Mouse (Mus musculus) heart, embryonic 13.5 days (tissue): ENCODE measurements around the gene Scaf1. TPM values are rescaled to one million over a fixed set of nuclear protein-coding genes. Genes with fewer than 3 reads are reported as not detected.

Source experiments
- ATAC-seq: fragments of 200-750 bp; cut with Nextera tagmentation; 2 replicates; pipeline ENCODE4 v1.8.0; 2017; ENCODE audit warnings: moderate TSS enrichment; ENCODE audit not compliant: insufficient number of reproducible peaks, low FRiP score, low TSS enrichment; ENCODE audit errors: extremely low read depth
- H3K27ac ChIP-seq: fragments of 300-500 bp; sonication (generic); replicated peaks from 2 replicates; pipeline ENCODE4 v1.5.1; 2015; ENCODE audit warnings: moderate library complexity, mild to moderate bottlenecking, inconsistent platforms
- H3K27me3 ChIP-seq: fragments of 300-500 bp; sonication (generic); replicated peaks from 2 replicates; pipeline ENCODE4 v1.6.1; 2015; ENCODE audit warnings: mild to moderate bottlenecking, inconsistent platforms
- H3K36me3 ChIP-seq: fragments of 300-500 bp; sonication (generic); 2 replicates; pipeline ENCODE4 v1.6.1; 2015; ENCODE audit warnings: mild to moderate bottlenecking, inconsistent platforms
- H3K4me1 ChIP-seq: fragments of 300-500 bp; sonication (generic); 2 replicates; pipeline ENCODE4 v1.6.1; 2015; ENCODE audit warnings: inconsistent platforms
- H3K4me2 ChIP-seq: fragments of 300-500 bp; sonication (generic); 2 replicates; pipeline ENCODE4 v1.6.1; 2015; ENCODE audit warnings: inconsistent platforms, mild to moderate bottlenecking, moderate library complexity
- H3K4me3 ChIP-seq: fragments of 300-500 bp; sonication (generic); 2 replicates; pipeline ENCODE4 v1.5.1; 2015; ENCODE audit warnings: moderate library complexity, mild to moderate bottlenecking, inconsistent platforms
- H3K9ac ChIP-seq: fragments of 300-500 bp; sonication (generic); 2 replicates; pipeline ENCODE4 v1.6.1; 2015; ENCODE audit warnings: inconsistent platforms, mild to moderate bottlenecking, moderate library complexity
- H3K9me3 ChIP-seq: fragments of 300-500 bp; sonication (generic); 2 replicates; pipeline ENCODE4 v1.6.1; 2016; ENCODE audit warnings: inconsistent platforms
- WGBS: fragments of 180-500 bp; shearing (Covaris S2); methylation state at CpG from one replicate; pipeline ENCODE4 v1.1.7; 2015; ENCODE audit warnings: mixed read lengths; 5-methylcytosine and 5-hydroxymethylcytosine counted together
- polyA plus RNA-seq: library from polyadenylated mRNA; unstranded; fragments of >200 nt; fragmentation: Nextera tagmentation; extraction: Ambion mirVana; gene quantifications from 2 replicates; pipeline ENCODE4 v1.2.1, GENCODE M21; 2015

The Scaf1 gene
- polyA plus RNA-seq, 1 experiment from 2014 or later, result 27.1 TPM

DNA sequence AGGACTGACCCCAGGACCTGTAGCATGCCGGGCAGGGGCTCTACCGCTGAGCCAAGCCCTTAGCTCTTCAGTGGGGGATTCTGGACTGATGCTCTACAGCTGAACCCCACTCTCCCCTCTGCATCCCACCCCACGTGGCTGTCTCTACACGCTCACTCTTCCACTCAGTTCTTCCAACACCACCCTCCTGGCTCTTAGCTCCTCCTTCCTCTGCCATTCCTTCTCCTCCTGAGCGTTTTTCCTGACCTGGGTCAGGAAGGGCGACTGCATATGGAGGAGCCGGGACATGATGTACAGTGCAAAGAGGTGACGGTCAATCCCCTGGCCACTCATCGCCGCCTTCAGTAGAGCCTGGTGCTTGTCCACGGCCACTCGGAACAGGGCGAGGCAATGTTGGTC is 55.7 kb downstream of the Scaf1 start:
- no peaks in the 10 kb centered on the region for H3K27me3 ChIP-seq
- H3K4me2 ChIP-seq, result no peak overlapping the region
- no peaks in the 10 kb centered on the region for H3K4me1 ChIP-seq
- H3K4me3 ChIP-seq, result no peak overlapping the region
- no peaks in the 10 kb centered on the region for H3K9me3 ChIP-seq
- peaks cover 43% of the 10 kb centered on the region for H3K36me3 ChIP-seq
- 80% methylated on average over 13 of the region's 13 CpGs for WGBS
- ATAC-seq, result no peak
- no peak overlapping the region for H3K27ac ChIP-seq
- H3K9ac ChIP-seq, result no peak overlapping the region

DNA sequence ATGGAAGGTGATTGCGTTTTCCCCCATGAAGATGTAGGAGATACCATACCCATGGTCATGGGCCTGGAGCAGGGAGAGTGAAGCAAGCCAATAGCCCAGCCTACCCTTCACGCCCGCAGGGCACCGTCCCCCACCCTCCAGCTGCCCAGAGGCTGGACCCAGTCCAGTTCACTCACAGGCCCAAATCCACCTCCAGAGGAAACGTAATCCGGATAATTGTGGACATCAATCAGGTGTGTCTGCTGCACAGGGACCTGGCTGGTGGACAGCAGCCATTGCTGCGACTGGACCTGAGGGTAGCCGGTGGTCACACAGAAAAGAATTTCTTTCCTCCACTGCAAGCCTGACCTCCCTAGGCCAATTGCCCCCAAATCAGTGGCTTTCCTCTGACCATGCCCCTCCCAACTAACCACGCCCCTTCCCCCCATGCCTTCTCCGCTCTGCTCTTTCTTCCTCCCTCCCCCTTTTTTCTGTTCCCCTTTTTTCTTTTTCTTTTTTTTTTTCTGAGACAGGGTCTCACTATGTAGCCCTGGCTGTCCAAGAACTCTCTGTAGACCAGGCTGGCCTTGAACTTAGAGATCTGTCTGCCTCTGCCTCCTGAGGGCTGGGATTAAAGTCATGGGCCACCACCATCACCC is 56.2 kb downstream of the Scaf1 start:
- H3K4me2 ChIP-seq, result no peak overlapping the region
- H3K9ac ChIP-seq, result no peak overlapping the region
- 86% methylated on average over 10 of the region's 10 CpGs for WGBS
- no peaks in the 10 kb centered on the region for H3K4me1 ChIP-seq
- H3K27ac ChIP-seq, result no peak overlapping the region
- peaks cover 41% of the 10 kb centered on the region for H3K36me3 ChIP-seq
- no peaks in the 10 kb centered on the region for H3K9me3 ChIP-seq
- no peak overlapping the region for H3K4me3 ChIP-seq
- no peaks in the 10 kb centered on the region for H3K27me3 ChIP-seq
- ATAC-seq, result no peak

DNA sequence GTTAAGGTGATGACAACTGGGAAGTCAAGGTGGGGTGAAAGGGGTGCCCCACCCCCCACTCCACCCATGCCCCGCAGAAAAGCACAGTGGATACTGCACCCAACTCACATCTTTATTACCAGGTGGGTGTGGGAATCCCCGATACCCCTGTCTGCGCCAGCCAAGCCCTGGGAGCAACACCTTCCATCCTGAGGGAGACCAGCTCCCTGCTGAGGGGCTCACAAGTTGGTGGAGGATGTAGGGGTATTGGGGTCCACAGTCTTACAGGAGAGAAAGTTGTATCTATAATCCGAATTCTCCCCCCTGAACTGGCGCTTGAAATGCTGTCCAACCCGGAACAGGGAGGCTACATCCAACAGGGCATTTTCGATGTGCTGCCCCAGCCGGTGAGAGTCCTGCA is 56.9 kb downstream of the Scaf1 start:
- no peaks in the 10 kb centered on the region for H3K4me1 ChIP-seq
- H3K4me3 ChIP-seq, result no peak overlapping the region

DNA sequence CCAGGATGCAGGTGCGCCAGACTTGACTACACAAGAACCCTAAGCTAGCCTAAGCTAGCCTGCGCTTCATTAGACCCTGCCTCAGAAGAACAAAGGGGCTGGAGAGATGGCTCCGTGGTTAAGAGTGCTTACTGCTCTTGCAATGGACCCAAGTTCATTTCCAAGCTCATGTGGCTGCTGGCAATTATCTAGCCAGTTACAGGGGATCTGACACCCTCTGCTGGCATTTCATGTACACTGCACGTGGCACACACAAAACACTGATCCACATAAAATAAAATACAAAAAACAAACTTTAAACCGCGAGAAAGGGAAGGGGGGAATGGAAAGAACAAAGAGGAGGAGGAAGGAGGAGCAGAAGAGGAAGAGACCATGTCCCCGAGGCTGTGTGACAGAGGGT is 58.0 kb downstream of the Scaf1 start:
- peaks cover 31% of the 10 kb centered on the region; the same call in 1 of the 2 replicates for H3K36me3 ChIP-seq
- H3K9ac ChIP-seq, result no peak overlapping the region; the same call in 1 of the 2 replicates
- no peak overlapping the region for H3K4me3 ChIP-seq
- H3K27me3 ChIP-seq, result peaks cover 5% of the 10 kb centered on the region; the same call in 1 of the 2 replicates
- H3K9me3 ChIP-seq, result no peaks in the 10 kb centered on the region
- WGBS, result 49% methylated on average over 7 of the region's 7 CpGs
- no peak overlapping the region for H3K4me2 ChIP-seq
- ATAC-seq, result no peak
- no peak overlapping the region for H3K27ac ChIP-seq
- H3K4me1 ChIP-seq, result 0 out of 2 replicates have a peak, but pooled peaks cover under 1% of the 10 kb centered on the region

More for the DNA sequence above, 56.9 kb downstream of the Scaf1 start:
- 65% methylated on average over 8 of the region's 8 CpGs for WGBS
- H3K9me3 ChIP-seq, result no peaks in the 10 kb centered on the region
- no peaks in the 10 kb centered on the region for H3K27me3 ChIP-seq
- H3K4me2 ChIP-seq, result no peak overlapping the region
- no peak overlapping the region for H3K9ac ChIP-seq
- no peak for ATAC-seq
- no peak overlapping the region for H3K27ac ChIP-seq
- H3K36me3 ChIP-seq, result peaks cover 40% of the 10 kb centered on the region

DNA sequence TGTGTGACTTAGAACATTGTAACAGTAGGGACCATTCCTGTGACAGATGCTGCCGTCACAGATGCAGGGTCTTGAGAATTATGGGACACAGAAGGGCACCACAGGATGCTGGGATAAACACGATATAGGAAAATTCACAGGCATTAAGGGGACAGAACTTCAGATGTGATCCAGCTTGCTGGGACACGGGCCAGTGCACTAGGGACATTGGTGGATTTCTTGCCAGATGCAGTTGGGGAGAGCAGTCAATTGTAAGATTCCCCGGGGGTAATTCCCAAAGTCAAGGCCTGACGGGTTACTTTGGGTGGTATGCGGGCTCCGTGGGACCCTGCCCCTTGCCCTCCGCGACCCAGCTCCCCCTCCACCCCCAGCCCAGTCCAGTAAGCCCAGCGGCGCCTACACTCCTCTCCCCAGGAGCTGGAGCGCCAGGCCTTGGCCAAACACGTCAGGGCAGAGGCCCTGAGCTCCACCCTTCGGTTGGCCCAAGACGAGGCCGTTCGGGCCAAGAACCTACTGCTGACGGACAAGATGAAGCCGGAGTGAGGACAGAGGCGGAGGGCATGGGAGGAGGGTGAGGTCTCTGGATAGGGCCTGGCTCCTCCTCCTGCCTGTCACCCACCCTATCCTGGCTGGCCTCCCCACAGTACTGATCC is 58.9 kb downstream of the Scaf1 start:
- Histone ChIP-seq H3K27me3 (peaks cover 5% of the 10 kb centered on the region; the same call in 1 of the 2 replicates), H3K9me3 (no peaks in the 10 kb centered on the region), H3K4me1 (peaks cover 6% of the 10 kb centered on the region), H3K27ac (no peak overlapping the region), H3K36me3 (peaks cover 23% of the 10 kb centered on the region; the same call in 1 of the 2 replicates), H3K9ac (peak overlapping the region; percentile 54; the same call in 1 of the 2 replicates), H3K4me2 (no peak overlapping the region), H3K4me3 (no peak overlapping the region)
- 66% methylated on average over 20 of the region's 20 CpGs for WGBS
- no peak for ATAC-seq

DNA sequence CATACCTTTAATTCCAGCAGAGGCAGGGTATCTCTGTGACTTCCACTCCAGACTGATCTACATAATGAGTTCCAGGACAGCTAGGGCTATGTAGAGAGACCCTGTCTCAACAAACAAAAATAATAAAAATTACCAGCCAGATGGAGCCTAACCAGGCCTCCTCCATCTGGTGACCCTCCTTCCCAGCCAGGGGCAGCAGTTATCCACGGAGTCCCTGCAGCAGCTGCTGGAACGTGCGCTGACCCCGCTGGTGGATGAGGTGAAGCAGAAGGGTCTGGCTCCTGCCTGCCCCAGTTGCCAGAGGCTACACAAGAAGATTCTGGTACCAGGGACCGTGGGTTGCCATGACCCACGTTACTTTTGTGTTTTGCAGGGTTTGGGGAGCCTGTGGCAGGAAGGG is 59.9 kb downstream of the Scaf1 start:
- 60% methylated on average over 6 of the region's 6 CpGs for WGBS
- H3K9me3 ChIP-seq, result no peaks in the 10 kb centered on the region
- no peak overlapping the region for H3K9ac ChIP-seq
- H3K4me1 ChIP-seq, result peaks cover 16% of the 10 kb centered on the region
- no peak for ATAC-seq
- peaks cover 12% of the 10 kb centered on the region for H3K27me3 ChIP-seq
- no peak overlapping the region for H3K4me2 ChIP-seq
- H3K27ac ChIP-seq, result no peak overlapping the region
- H3K36me3 ChIP-seq, result peaks cover 12% of the 10 kb centered on the region; the same call in 1 of the 2 replicates
- no peak overlapping the region for H3K4me3 ChIP-seq

DNA sequence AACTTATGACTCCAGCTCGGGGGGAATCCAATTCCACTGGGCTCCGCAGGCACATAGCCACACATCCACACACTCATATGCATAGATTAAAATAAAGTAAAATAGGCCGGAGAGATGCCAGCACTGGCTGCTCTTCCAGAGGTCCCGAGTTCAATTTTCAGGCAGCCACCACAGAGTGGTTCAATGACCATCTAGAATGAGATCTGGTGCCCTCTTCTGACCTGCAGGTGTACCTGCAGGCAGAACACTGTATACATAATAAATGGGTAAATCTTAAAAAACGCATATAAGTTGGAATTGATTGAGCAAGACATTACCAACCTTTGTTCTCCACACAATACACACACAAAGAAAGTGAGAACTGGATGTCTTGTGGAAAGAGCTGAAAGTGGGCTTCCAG is 60.5 kb downstream of the Scaf1 start:
- no peak overlapping the region for H3K4me3 ChIP-seq
- no peak for ATAC-seq
- peaks cover 6% of the 10 kb centered on the region; the same call in 1 of the 2 replicates for H3K36me3 ChIP-seq
- 46% methylated on average over 5 of the region's 5 CpGs for WGBS
- H3K9me3 ChIP-seq, result no peaks in the 10 kb centered on the region
- H3K4me2 ChIP-seq, result no peak overlapping the region
- no peak overlapping the region for H3K27ac ChIP-seq
- no peak overlapping the region for H3K9ac ChIP-seq
- peaks cover 17% of the 10 kb centered on the region for H3K4me1 ChIP-seq
- peaks cover 18% of the 10 kb centered on the region for H3K27me3 ChIP-seq

DNA sequence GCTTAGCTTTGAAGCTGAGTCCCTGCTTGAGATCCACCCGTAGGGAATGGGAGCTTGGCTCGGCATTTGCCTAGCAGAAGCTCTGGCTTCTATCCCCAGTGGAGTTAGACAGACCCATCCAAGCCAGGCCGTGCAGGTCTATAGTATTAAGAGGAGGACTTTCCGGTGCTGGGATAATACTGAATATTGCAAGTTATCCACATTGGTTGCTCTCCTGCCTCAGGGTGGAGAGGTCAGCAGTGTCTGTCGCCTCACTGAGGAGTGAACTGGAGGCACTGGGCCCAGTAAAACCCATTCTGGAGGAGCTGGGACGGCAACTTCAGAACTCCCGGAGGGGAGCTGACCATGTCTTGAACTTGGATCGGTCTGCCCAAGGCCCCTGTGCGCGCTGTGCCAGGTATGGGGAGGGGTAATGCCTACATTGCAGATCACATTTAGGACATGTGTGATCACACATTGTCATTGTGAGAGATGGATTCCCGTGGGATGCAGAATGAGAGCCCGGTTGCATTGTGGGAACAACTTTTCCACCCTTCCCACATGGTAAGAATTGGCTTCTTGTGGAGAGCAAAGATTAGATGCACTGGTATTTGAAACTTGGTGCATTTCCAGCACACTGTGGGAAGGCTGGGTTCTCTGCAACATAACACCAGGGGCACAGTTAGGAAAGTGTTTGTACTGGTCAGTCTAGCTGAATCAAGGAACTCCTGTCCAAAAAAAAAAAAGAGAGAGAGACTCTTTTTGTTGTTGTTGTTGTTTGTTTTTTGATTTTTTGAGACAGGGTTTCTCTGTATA is 61.9 kb downstream of the Scaf1 start:
- WGBS, result 73% methylated on average over 12 of the region's 12 CpGs
- Histone ChIP-seq H3K27ac (no peak overlapping the region), H3K4me1 (peaks cover 17% of the 10 kb centered on the region), H3K9me3 (no peaks in the 10 kb centered on the region), H3K36me3 (no peaks in the 10 kb centered on the region), H3K27me3 (peaks cover 32% of the 10 kb centered on the region), H3K4me2 (no peak overlapping the region), H3K4me3 (no peak overlapping the region), H3K9ac (no peak overlapping the region)
- ATAC-seq, result no peak

DNA sequence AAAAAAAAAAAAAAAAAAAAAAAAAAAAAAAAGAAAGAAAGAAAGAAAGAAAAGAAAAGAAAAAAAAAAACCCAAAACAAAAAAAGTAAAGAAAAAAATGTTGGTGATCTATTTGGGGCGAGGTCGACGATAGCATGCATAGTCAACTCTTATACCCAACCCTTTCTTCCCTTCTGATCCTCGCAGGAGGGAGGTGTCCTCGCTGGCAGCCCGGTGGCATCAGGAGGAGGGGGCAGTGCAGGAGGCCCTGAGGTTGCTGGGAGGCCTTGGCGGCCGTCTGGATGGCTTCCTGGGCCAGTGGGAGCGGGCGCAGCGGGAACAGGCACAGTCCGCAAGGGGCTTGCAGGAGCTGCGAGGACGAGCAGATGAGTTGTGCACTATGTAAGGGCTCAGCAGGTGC is 62.6 kb downstream of the Scaf1 start:
- Histone ChIP-seq H3K27me3 (peaks cover 39% of the 10 kb centered on the region), H3K27ac (no peak overlapping the region), H3K4me3 (no peak overlapping the region), H3K9me3 (no peaks in the 10 kb centered on the region), H3K9ac (no peak overlapping the region), H3K36me3 (no peaks in the 10 kb centered on the region), H3K4me2 (no peak overlapping the region), H3K4me1 (peaks cover 17% of the 10 kb centered on the region)
- no peak for ATAC-seq
- 54% methylated on average over 14 of the region's 14 CpGs for WGBS
